Mouse (Mus musculus) B cell, adult 2 months (primary cell): ENCODE results near the gene Kctd2.
"Not testable (repeated sequence)": the region's sequence is repeated elsewhere in the genome, so short reads cannot be mapped to it uniquely, and the experiment has no call there.

Experiments used
- DNase-seq, 2 experiments: peaks; one replicate each; pipeline ENCODE4 v3.0.0; 2022

Gene Kctd2

GRCm38 (mm10) chr11:115419531-115420237, at the start of gene Kctd2, which contains the start of gene Atp5h:
Gene Kctd2, plus strand, starts transcription at chr11:115420128.
Gene Atp5h, minus strand, starts transcription at chr11:115419962.
- DNase-seq, result peak; percentile 94

- no peak for DNase-seq
These were observed 49.6 kb upstream of the Kctd2 start for GRCm38 (mm10) chr11:115370368-115370767.

GRCm38 (mm10) chr11:115371354-115371753, 48.6 kb upstream of the Kctd2 start:
- no peak for DNase-seq

- DNase-seq, result no peak
These were observed 47.9 kb upstream of the Kctd2 start for GRCm38 (mm10) chr11:115372015-115372414.

GRCm38 (mm10) chr11:115372737-115373136, 47.2 kb upstream of the Kctd2 start:
- DNase-seq, result no peak

- no peak for DNase-seq
These were observed 45.9 kb upstream of the Kctd2 start for GRCm38 (mm10) chr11:115373805-115374694.

GRCm38 (mm10) chr11:115374695-115375425, 45.1 kb upstream of the Kctd2 start:
- no peak for DNase-seq

- no peak for DNase-seq
These were observed 43.2 kb upstream of the Kctd2 start for GRCm38 (mm10) chr11:115376722-115377121.

GRCm38 (mm10) chr11:115377254-115377653, 42.7 kb upstream of the Kctd2 start:
- no peak for DNase-seq

- no peak for DNase-seq
These were observed 42.1 kb upstream of the Kctd2 start for GRCm38 (mm10) chr11:115377854-115378253.

- DNase-seq, result no peak
These were observed 38.7 kb upstream of the Kctd2 start for GRCm38 (mm10) chr11:115381276-115381675.

- peak; percentile 27 to 30 for DNase-seq
These were observed 38.0 kb upstream of the Kctd2 start, which contains the start of gene Cdr2l for GRCm38 (mm10) chr11:115381743-115382539. Gene Cdr2l, plus strand, starts transcription at chr11:115381916.

- DNase-seq, result no peak
These were observed 37.0 kb upstream of the Kctd2 start for GRCm38 (mm10) chr11:115382891-115383290.

GRCm38 (mm10) chr11:115383701-115384474, 36.0 kb upstream of the Kctd2 start:
- no peak for DNase-seq

GRCm38 (mm10) chr11:115384587-115384986, 35.3 kb upstream of the Kctd2 start:
- no peak for DNase-seq

GRCm38 (mm10) chr11:115386859-115387258, 33.1 kb upstream of the Kctd2 start:
- DNase-seq, result not testable (repeated sequence)

- DNase-seq, result no peak
These were observed 28.6 kb upstream of the Kctd2 start for GRCm38 (mm10) chr11:115391358-115391757.

GRCm38 (mm10) chr11:115393721-115394325, 26.1 kb upstream of the Kctd2 start:
- DNase-seq, result no peak

- DNase-seq, result no peak
These were observed 21.8 kb upstream of the Kctd2 start for GRCm38 (mm10) chr11:115398085-115398484.

- DNase-seq, result no peak
These were observed 19.8 kb upstream of the Kctd2 start for GRCm38 (mm10) chr11:115400126-115400525.
